Mouse (Mus musculus) kidney, embryonic 14.5 days (tissue): ENCODE measurements around the gene Acot2. TPM values are rescaled to one million over a fixed set of nuclear protein-coding genes. Genes with fewer than 3 reads are reported as not detected.
"Not testable (repeated sequence)": the region's sequence is repeated elsewhere in the genome, so short reads cannot be mapped to it uniquely, and the experiment has no call there.

Experiments used
- ATAC-seq: fragments of 200-750 bp; cut with Nextera tagmentation; 2 replicates; pipeline ENCODE4 v1.8.0; 2017; ENCODE audit warnings: moderate number of reproducible peaks, mild to moderate bottlenecking, moderate TSS enrichment, moderate library complexity; ENCODE audit not compliant: low FRiP score, low TSS enrichment
- H3K27ac ChIP-seq: fragments of 300-500 bp; sonication (generic); 2 replicates; pipeline ENCODE4 v1.5.1; 2014; ENCODE audit warnings: low read depth, mild to moderate bottlenecking, low read length, moderate library complexity, mixed read lengths
- H3K27me3 ChIP-seq: fragments of 300-500 bp; sonication (generic); 2 replicates; pipeline ENCODE4 v1.6.1; 2014; ENCODE audit warnings: mild to moderate bottlenecking, low read length; ENCODE audit not compliant: control insufficient read depth, insufficient read depth
- H3K36me3 ChIP-seq: fragments of 300-500 bp; sonication (generic); 2 replicates; pipeline ENCODE4 v1.6.1; 2014; ENCODE audit warnings: low read length, mixed read lengths; ENCODE audit not compliant: control insufficient read depth, insufficient read depth
- H3K4me1 ChIP-seq: fragments of 300-500 bp; sonication (generic); 2 replicates; pipeline ENCODE4 v1.6.1; 2014; ENCODE audit warnings: low read length, mixed read lengths; ENCODE audit not compliant: control insufficient read depth, insufficient read depth
- H3K4me2 ChIP-seq: fragments of 300-500 bp; sonication (generic); replicated peaks from 2 replicates; pipeline ENCODE4 v1.6.1; 2014; ENCODE audit warnings: low read depth, mild to moderate bottlenecking, low read length
- H3K4me3 ChIP-seq: fragments of 300-500 bp; sonication (generic); 2 replicates; pipeline ENCODE4 v1.5.1; 2014; ENCODE audit warnings: mild to moderate bottlenecking, low read length
- H3K9ac ChIP-seq: fragments of 300-500 bp; sonication (generic); 2 replicates; pipeline ENCODE4 v1.6.1; 2014; ENCODE audit warnings: low read depth, mild to moderate bottlenecking, low read length, moderate library complexity
- H3K9me3 ChIP-seq: fragments of 300-500 bp; sonication (generic); 2 replicates; pipeline ENCODE4 v1.6.1; 2016; ENCODE audit warnings: low read length; ENCODE audit not compliant: control insufficient read depth
- WGBS: fragments of 180-500 bp; shearing (Covaris S2); extraction: QIAGEN DNeasy Blood & Tissue Kit; methylation state at CpG from one replicate; pipeline ENCODE4 v1.1.7; 2014; 5-methylcytosine and 5-hydroxymethylcytosine counted together
- polyA plus RNA-seq: library from polyadenylated mRNA; unstranded; fragments of >200 nt; fragmentation: Nextera tagmentation; extraction: Ambion mirVana; gene quantifications from 2 replicates; pipeline ENCODE4 v1.2.1, GENCODE M21; 2014

The Acot2 gene
- polyA plus RNA-seq: 32.7 and 37.5 TPM in 2 replicates

GRCm38 (mm10) chr12:83987583-83988441 lies at the start of gene Acot2:
TSS of gene Acot2 (plus strand) at chr12:83987861.
- H3K4me1 ChIP-seq: no peaks in the 10 kb centered on the region
- no peaks in the 10 kb centered on the region for H3K36me3 ChIP-seq
- H3K9me3 ChIP-seq: 0 out of 2 replicates have a peak, but pooled peaks cover 3% of the 10 kb centered on the region
- ATAC-seq: peak; percentile 90
- H3K27me3 ChIP-seq: no peaks in the 10 kb centered on the region
- peak within 1 kb of the TSS; percentile 85 for H3K9ac ChIP-seq
- H3K4me2 ChIP-seq: peak within 1 kb of the TSS; percentile 58
- H3K4me3 ChIP-seq: peak within 1 kb of the TSS; percentile 71
- H3K27ac ChIP-seq: peak within 1 kb of the TSS; percentile 90
- WGBS: under 1% methylated on average over 80 of the region's 80 CpGs

DNA sequence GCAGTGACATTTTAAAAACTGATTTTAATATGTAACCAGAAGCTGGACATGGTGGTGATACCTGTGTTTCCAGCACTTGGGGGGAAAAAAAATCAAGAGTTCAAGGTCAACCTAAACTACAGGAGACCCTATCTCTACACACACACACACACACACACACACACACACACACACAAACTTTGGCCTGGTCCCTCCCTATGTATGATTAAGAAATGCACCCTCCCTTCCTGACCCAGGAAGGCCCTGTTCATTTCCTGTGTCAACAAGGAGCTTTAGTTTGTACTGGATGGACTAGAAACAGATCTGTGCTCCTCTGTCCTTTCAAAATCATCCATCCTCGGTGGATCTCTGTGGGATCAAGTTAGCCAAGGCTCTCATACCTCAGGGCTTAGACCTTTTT lies 49.1 kb upstream of the Acot2 start:
- 45% methylated on average over 1 of the region's 1 CpGs for WGBS
- not testable (repeated sequence) for H3K36me3 ChIP-seq, H3K9me3 ChIP-seq, H3K27me3 ChIP-seq, ATAC-seq, H3K9ac ChIP-seq, H3K4me2 ChIP-seq, H3K4me3 ChIP-seq, H3K27ac ChIP-seq, H3K4me1 ChIP-seq

GRCm38 (mm10) chr12:83939332-83939731 lies 48.3 kb upstream of the Acot2 start:
- no peaks in the 10 kb centered on the region for H3K36me3 ChIP-seq
- H3K4me2 ChIP-seq: no peak overlapping the region
- no peak overlapping the region for H3K9ac ChIP-seq
- H3K9me3 ChIP-seq: no peaks in the 10 kb centered on the region
- WGBS: 85% methylated on average over 2 of the region's 2 CpGs
- H3K4me1 ChIP-seq: no peaks in the 10 kb centered on the region
- no peak overlapping the region for H3K4me3 ChIP-seq
- H3K27ac ChIP-seq: no peak overlapping the region
- H3K27me3 ChIP-seq: no peaks in the 10 kb centered on the region
- no peak for ATAC-seq

- Histone ChIP-seq H3K4me2 (no peak overlapping the region), H3K9ac (no peak overlapping the region), H3K27ac (no peak overlapping the region), H3K4me3 (no peak overlapping the region), H3K9me3 (no peaks in the 10 kb centered on the region), H3K4me1 (no peaks in the 10 kb centered on the region), H3K27me3 (no peaks in the 10 kb centered on the region), H3K36me3 (no peaks in the 10 kb centered on the region)
- 74% methylated on average over 4 of the region's 4 CpGs for WGBS
- no peak for ATAC-seq
Observed at GRCm38 (mm10) chr12:83940031-83940430, 47.6 kb upstream of the Acot2 start.

DNA sequence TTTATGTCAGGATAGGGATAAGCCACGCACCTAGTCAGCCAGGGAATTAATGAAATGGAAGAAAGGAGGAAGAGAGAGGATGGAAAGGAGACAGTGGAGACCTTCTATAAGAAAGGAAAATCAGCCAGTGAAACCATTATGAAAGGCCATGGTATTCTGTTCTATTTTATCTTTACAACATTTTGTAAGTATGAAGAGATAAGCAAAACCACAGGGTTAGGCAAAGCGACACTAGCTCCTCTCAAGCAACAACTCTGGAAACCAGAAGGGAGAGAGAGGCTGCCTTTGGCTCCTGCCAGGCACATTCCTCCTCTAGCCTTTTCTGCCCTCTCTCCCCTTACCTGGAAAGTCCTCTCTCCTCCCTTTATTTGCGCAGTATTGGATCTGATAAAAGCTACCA lies 45.7 kb upstream of the Acot2 start:
- H3K9me3 ChIP-seq: no peaks in the 10 kb centered on the region
- H3K27me3 ChIP-seq: no peaks in the 10 kb centered on the region
- 76% methylated on average over 3 of the region's 3 CpGs for WGBS
- H3K4me1 ChIP-seq: no peaks in the 10 kb centered on the region
- no peak overlapping the region for H3K27ac ChIP-seq
- no peak overlapping the region for H3K4me3 ChIP-seq
- no peak overlapping the region for H3K4me2 ChIP-seq
- ATAC-seq: no peak
- H3K9ac ChIP-seq: no peak overlapping the region
- H3K36me3 ChIP-seq: no peaks in the 10 kb centered on the region

DNA sequence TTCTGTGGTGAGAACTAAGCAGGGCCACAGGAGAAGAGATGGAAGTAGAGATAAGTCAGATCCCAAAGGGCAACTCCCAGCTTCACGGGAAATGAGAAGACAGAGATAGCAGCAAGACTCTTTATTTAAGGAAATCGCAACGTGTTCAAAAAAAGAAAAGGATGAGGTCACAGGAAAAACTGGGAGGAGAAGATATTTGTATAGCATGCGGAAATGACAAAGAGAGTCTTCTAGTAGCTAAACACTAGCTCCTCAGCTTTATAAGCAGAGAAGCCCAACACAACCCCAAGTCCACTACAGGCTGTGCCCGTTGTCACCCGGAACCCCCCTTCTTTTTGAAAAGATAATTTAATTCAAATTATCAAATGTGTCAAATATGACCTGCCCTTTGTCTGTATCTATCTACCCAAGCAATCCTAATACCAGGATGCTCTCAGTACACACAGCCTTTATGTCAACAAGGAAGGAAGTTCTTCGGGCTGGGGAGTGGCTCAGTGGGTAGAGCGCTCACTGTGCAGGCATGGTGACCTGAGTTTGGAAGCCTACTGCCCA lies 40.3 kb upstream of the Acot2 start:
- Histone ChIP-seq H3K27ac (no peak overlapping the region; the same call in 1 of the 2 replicates), H3K4me3 (no peak overlapping the region), H3K9ac (no peak overlapping the region), H3K9me3 (no peaks in the 10 kb centered on the region), H3K4me2 (no peak overlapping the region), H3K36me3 (peaks cover 5% of the 10 kb centered on the region; the same call in 1 of the 2 replicates), H3K4me1 (peaks cover 6% of the 10 kb centered on the region), H3K27me3 (no peaks in the 10 kb centered on the region)
- 79% methylated on average over 8 of the region's 8 CpGs for WGBS
- ATAC-seq: no peak

GRCm38 (mm10) chr12:83949043-83949442 lies 38.6 kb upstream of the Acot2 start:
- H3K36me3 ChIP-seq: peaks cover 13% of the 10 kb centered on the region; the same call in 1 of the 2 replicates
- no peaks in the 10 kb centered on the region for H3K9me3 ChIP-seq
- H3K27ac ChIP-seq: no peak overlapping the region
- ATAC-seq: no peak
- no peak overlapping the region for H3K4me2 ChIP-seq
- no peak overlapping the region for H3K9ac ChIP-seq
- WGBS: 80% methylated on average over 4 of the region's 4 CpGs
- H3K4me1 ChIP-seq: peaks cover 15% of the 10 kb centered on the region
- no peaks in the 10 kb centered on the region for H3K27me3 ChIP-seq
- H3K4me3 ChIP-seq: no peak overlapping the region

GRCm38 (mm10) chr12:83949776-83950492 lies 37.7 kb upstream of the Acot2 start:
- 26% methylated on average over 11 of the region's 11 CpGs for WGBS
- H3K27ac ChIP-seq: no peak overlapping the region
- no peak for ATAC-seq
- H3K9me3 ChIP-seq: no peaks in the 10 kb centered on the region
- peak overlapping the region; percentile 76 for H3K4me2 ChIP-seq
- peaks cover 15% of the 10 kb centered on the region for H3K4me1 ChIP-seq
- H3K4me3 ChIP-seq: peak overlapping the region; percentile 87
- H3K27me3 ChIP-seq: no peaks in the 10 kb centered on the region
- peaks cover 13% of the 10 kb centered on the region; the same call in 1 of the 2 replicates for H3K36me3 ChIP-seq
- peak overlapping the region; percentile 85 for H3K9ac ChIP-seq
